Mouse (Mus musculus) ES-Bruce4 (cell line): Measurements from ENCODE around the gene Rnf11. TPM values are rescaled to one million over a fixed set of nuclear protein-coding genes. Genes with fewer than 3 reads are reported as not detected.
"Not testable (repeated sequence)": the region's sequence is repeated elsewhere in the genome, so short reads cannot be mapped to it uniquely, and the experiment has no call there.

ENCODE experiments used
- H3K27ac ChIP-seq: 2 replicates; pipeline ENCODE4 v1.5.1; 2012; ENCODE audit warnings: low read length, inconsistent platforms; ENCODE audit not compliant: insufficient read depth
- H3K27me3 ChIP-seq: 2 replicates; pipeline ENCODE4 v1.6.1; 2012; ENCODE audit warnings: mild to moderate bottlenecking, low read length, inconsistent platforms; ENCODE audit not compliant: control insufficient read depth, poor library complexity, insufficient read depth, severe bottlenecking
- H3K36me3 ChIP-seq: 2 replicates; pipeline ENCODE4 v1.6.1; 2012; ENCODE audit warnings: inconsistent platforms, mild to moderate bottlenecking, low read length, moderate library complexity; ENCODE audit not compliant: control insufficient read depth, poor library complexity, insufficient read depth, severe bottlenecking
- H3K4me1 ChIP-seq: one replicate; pipeline ENCODE4 v1.8.1; 2011; ENCODE audit warnings: low read length; ENCODE audit not compliant: control insufficient read depth, insufficient read depth
- H3K4me3 ChIP-seq: 2 replicates; pipeline ENCODE4 v1.5.1; 2011; ENCODE audit warnings: low read depth, mild to moderate bottlenecking, low read length
- H3K9ac ChIP-seq: 2 replicates; pipeline ENCODE4 v1.6.1; 2012; ENCODE audit warnings: low read depth, mild to moderate bottlenecking, inconsistent platforms; ENCODE audit not compliant: poor library complexity, severe bottlenecking
- H3K9me3 ChIP-seq: replicated peaks from 2 replicates; pipeline ENCODE4 v1.6.1; 2012; ENCODE audit warnings: mild to moderate bottlenecking, low read length, inconsistent platforms; ENCODE audit not compliant: control insufficient read depth, poor library complexity, insufficient read depth, severe bottlenecking
- CTCF ChIP-seq: IDR thresholded peaks from one replicate; pipeline ENCODE4 v1.8.1; 2011; ENCODE audit warnings: low read depth, low read length
- EP300 ChIP-seq: IDR thresholded peaks from 2 replicates; pipeline ENCODE4 v1.6.1; 2011; ENCODE audit warnings: low read depth, low read length; ENCODE audit not compliant: insufficient read depth
- POLR2A ChIP-seq: IDR thresholded peaks from one replicate; pipeline ENCODE4 v1.8.1; 2011; ENCODE audit warnings: low read length; ENCODE audit not compliant: insufficient read depth
- polyA plus RNA-seq: library from polyadenylated mRNA; stranded (reverse); fragments of >200 nt; gene quantifications from 2 replicates; pipeline ENCODE4 v1.2.4, GENCODE M21; 2011; ENCODE audit warnings: low read depth; ENCODE audit not compliant: missing spikeins, insufficient read depth, insufficient read length

The Rnf11 gene
- polyA plus RNA-seq, 1 experiment = 31.6 TPM

DNA sequence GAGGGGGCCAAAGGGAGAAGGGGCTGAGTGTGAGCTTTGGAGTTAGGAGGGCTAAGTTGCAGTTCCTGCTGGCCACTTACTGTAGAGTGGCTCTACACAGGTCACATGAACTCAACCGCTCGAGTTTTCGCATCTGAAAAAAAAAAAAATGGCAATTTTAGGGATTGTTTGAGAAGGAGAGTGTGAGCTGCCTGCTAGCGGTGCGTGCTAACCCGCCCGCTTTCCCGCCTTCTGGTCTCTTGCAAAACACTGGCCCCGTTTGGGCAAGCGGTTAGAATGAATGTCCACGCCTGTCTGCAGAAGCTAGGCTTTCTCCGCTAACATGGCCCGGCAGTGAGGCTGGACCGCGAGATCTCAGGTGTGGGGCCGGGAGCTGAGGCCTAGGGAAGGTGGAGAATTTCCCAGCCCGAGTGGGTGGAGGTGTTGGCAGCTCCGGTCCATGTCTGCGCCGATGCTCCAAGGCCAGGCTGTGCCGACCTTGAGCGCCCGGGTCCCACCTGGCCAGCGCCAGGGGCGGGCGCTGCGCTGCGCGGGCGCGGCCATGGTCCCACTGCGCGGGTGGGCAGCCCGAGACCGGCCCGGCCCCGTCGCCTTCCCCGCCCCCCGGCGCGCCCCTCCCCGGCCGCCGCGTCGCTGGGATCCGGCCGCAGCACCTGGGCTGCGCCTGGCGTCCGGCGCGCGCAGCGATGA is 77.9 kb downstream of the Rnf11 start, which contains the start of gene Ttc39a:
Gene Ttc39a (plus strand): TSS at position 138 of the 690 bp plus-strand sequence.
- H3K4me3 ChIP-seq = peak within 1 kb of the TSS; percentile 69
- H3K36me3 ChIP-seq = no peaks in the 10 kb centered on the region
- H3K9ac ChIP-seq = peak within 1 kb of the TSS; percentile 75
- no peaks in the 10 kb centered on the region; the same call in 1 of the 2 replicates for H3K27me3 ChIP-seq
- H3K4me1 ChIP-seq = no peaks in the 10 kb centered on the region
- H3K9me3 ChIP-seq = no peaks in the 10 kb centered on the region
- TF ChIP-seq POLR2A = no peak
- TF ChIP-seq EP300 = no peak
- no peak for TF ChIP-seq CTCF
- no peak within 1 kb of the TSS for H3K27ac ChIP-seq

DNA sequence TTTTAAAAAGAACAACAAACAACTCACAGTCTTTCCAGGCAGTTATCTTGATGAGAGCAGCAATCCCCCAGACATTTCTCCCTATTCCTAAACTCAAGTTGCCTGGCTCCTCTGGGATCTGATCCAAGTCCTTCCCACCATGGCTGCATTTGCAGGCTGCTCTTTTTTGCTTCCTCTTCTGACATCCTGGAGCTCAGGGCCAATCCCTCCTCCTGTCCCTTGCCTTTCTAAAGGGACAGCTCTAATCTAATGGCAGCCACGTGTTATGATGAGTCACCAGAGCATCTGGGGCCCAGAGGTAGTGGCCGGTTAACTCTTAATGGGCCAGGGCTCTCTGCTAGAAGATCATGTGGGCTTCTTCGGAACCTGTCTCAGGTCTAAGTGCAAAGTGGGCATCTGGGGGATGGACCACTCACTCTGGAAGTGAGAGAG is 78.5 kb downstream of the Rnf11 start:
- Histone ChIP-seq H3K36me3 (no peaks in the 10 kb centered on the region), H3K4me3 (peak overlapping the region; percentile 69), H3K27me3 (no peaks in the 10 kb centered on the region; the same call in 1 of the 2 replicates), H3K4me1 (no peaks in the 10 kb centered on the region), H3K9me3 (no peaks in the 10 kb centered on the region), H3K9ac (no peak overlapping the region; the same call in 1 of the 2 replicates), H3K27ac (no peak overlapping the region)
- no peak for TF ChIP-seq POLR2A
- no peak for TF ChIP-seq CTCF
- TF ChIP-seq EP300 = no peak

DNA sequence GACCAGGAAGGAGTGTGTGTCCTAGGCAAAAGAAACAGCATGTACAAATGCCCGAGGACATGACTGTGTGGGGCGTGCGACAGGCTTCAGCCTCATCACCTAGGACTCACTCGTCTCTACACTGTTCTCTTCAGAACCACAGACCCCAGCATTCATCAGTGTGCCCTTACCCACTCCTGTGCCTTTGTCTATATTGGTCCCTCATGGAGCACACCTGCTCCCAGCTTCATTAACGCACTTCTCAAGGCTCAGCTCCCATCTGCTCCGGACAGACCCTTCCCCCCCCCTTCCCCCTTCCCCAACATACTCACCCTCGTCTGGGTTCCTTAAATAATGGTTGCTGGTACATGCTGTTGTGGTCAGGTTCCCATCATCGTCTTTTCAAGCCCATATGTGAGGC is 79.1 kb downstream of the Rnf11 start:
- Histone ChIP-seq H3K27ac (no peak overlapping the region), H3K27me3 (no peaks in the 10 kb centered on the region; the same call in 1 of the 2 replicates), H3K36me3 (no peaks in the 10 kb centered on the region), H3K9me3 (no peaks in the 10 kb centered on the region), H3K4me1 (no peaks in the 10 kb centered on the region), H3K4me3 (no peak overlapping the region), H3K9ac (no peak overlapping the region)
- TF ChIP-seq POLR2A (no peak), EP300 (no peak), CTCF (no peak)

- H3K27ac ChIP-seq, H3K27me3 ChIP-seq, H3K9me3 ChIP-seq, H3K9ac ChIP-seq, H3K36me3 ChIP-seq, H3K4me1 ChIP-seq, H3K4me3 ChIP-seq: not testable (repeated sequence)
These were observed 79.6 kb downstream of the Rnf11 start for GRCm38 (mm10) chr4:109404908-109405307.

GRCm38 (mm10) chr4:109401176-109401689 is 83.3 kb downstream of the Rnf11 start:
- Histone ChIP-seq H3K27ac (no peak overlapping the region), H3K9ac (no peak overlapping the region), H3K9me3 (no peaks in the 10 kb centered on the region), H3K4me3 (no peak overlapping the region), H3K27me3 (no peaks in the 10 kb centered on the region), H3K36me3 (no peaks in the 10 kb centered on the region), H3K4me1 (no peaks in the 10 kb centered on the region)
- TF ChIP-seq POLR2A (no peak), EP300 (no peak), CTCF (no peak)

Other genes with a start within 250 kb of the Rnf11 start
- gene Eps15, start 204.5 kb downstream of the Rnf11 start, polyA plus RNA-seq = 47.1 and 51.5 TPM in 2 replicates
- gene Ttc39a, start 78.1 kb downstream of the Rnf11 start, polyA plus RNA-seq = 2.1 and 3.0 TPM in 2 replicates
- not detected in 2 replicates for gene 4930522H14Rik, start 46.6 kb upstream of the Rnf11 start, polyA plus RNA-seq
- gene Cdkn2c, start 182.5 kb upstream of the Rnf11 start, polyA plus RNA-seq = 1.1 and 1.9 TPM in 2 replicates
- gene Faf1, start 191.9 kb upstream of the Rnf11 start, polyA plus RNA-seq = 88.3 and 89.1 TPM in 2 replicates